Mouse (Mus musculus): Measurements from ENCODE around the gene Krt2.

The Krt2 gene

GRCm38 (mm10) chr15:101817875-101818274 lies at the start of gene Krt2:
Gene Krt2, minus strand, starts transcription at chr15:101818169.
- no peak for DNase-seq

- DNase-seq = no peak
Observed at GRCm38 (mm10) chr15:101866754-101867153, 48.8 kb upstream of the Krt2 start.

- peak; percentile 6 for DNase-seq
Observed at GRCm38 (mm10) chr15:101860421-101861130, 42.6 kb upstream of the Krt2 start.

- peak; percentile 58 for DNase-seq
Observed at GRCm38 (mm10) chr15:101859735-101860170, 41.8 kb upstream of the Krt2 start.

GRCm38 (mm10) chr15:101858673-101859425 lies 40.9 kb upstream of the Krt2 start:
- DNase-seq = no peak

GRCm38 (mm10) chr15:101856696-101857095 lies 38.7 kb upstream of the Krt2 start:
- DNase-seq = no peak

- no peak for DNase-seq
Observed at GRCm38 (mm10) chr15:101855732-101856131, 37.8 kb upstream of the Krt2 start.

- DNase-seq = no peak
Observed at GRCm38 (mm10) chr15:101854294-101854693, 36.3 kb upstream of the Krt2 start.

GRCm38 (mm10) chr15:101852571-101852970 lies 34.6 kb upstream of the Krt2 start:
- no peak for DNase-seq

GRCm38 (mm10) chr15:101850694-101851093 lies 32.7 kb upstream of the Krt2 start, which contains the start of gene Krt1:
Gene Krt1, minus strand, starts transcription at chr15:101850794.
- no peak for DNase-seq

- DNase-seq = peak; percentile 32
Observed at GRCm38 (mm10) chr15:101845971-101846403, 28.0 kb upstream of the Krt2 start.

- DNase-seq = no peak
Observed at GRCm38 (mm10) chr15:101843192-101843591, 25.2 kb upstream of the Krt2 start.

GRCm38 (mm10) chr15:101834784-101835328 lies 16.9 kb upstream of the Krt2 start:
- DNase-seq = no peak

- DNase-seq = no peak
Observed at GRCm38 (mm10) chr15:101833131-101833530, 15.2 kb upstream of the Krt2 start.

GRCm38 (mm10) chr15:101829441-101829840 lies 11.5 kb upstream of the Krt2 start:
- no peak for DNase-seq

- no peak for DNase-seq
Observed at GRCm38 (mm10) chr15:101821786-101822185, 3.8 kb upstream of the Krt2 start.

- no peak for DNase-seq
Observed at GRCm38 (mm10) chr15:101803052-101803822, 14.7 kb downstream of the Krt2 start.

GRCm38 (mm10) chr15:101802296-101802835 lies 15.6 kb downstream of the Krt2 start, which contains the start of gene Krt73:
Gene Krt73, minus strand, starts transcription at chr15:101802346.
- DNase-seq = no peak

- no peak for DNase-seq
Observed at GRCm38 (mm10) chr15:101790867-101791266, 27.1 kb downstream of the Krt2 start.

GRCm38 (mm10) chr15:101786360-101786759 lies 31.6 kb downstream of the Krt2 start, which contains the start of gene Krt72:
Gene Krt72, minus strand, starts transcription at chr15:101786460.
- no peak for DNase-seq

GRCm38 (mm10) chr15:101773420-101773819 lies 44.5 kb downstream of the Krt2 start:
- DNase-seq = no peak

GRCm38 (mm10) chr15:101772711-101773081 lies 45.3 kb downstream of the Krt2 start:
- peak; percentile 90 for DNase-seq
